In genomic region chr4:119531813-119532212, GRCm38 (mm10) we compare ENCODE assay signal across 12 mouse cellular contexts. TPM values are rescaled to one million over a fixed set of nuclear protein-coding genes. Genes with fewer than 3 reads are reported as not detected.
DNase-seq lines count a peak whose midpoint lies in the region; ATAC-seq and TF ChIP-seq lines count a peak whose summit lies in the region.
"Had no signal": no experiment of that assay in that cellular context is flagged by ENCODE, and none has a peak within 500 bp of the region (broad histone marks: within the 10 kb centered on the region; RNA-seq: fewer than 3 reads in every experiment).

No protein-coding gene starts in this region.

- H3K4me3 ChIP-seq in cerebellum, adult 2 months (replicated peaks; ENCODE audit: insufficient read depth, low read depth, low read length): no peak overlapping the region
- no peak overlapping the region for H3K4me3 ChIP-seq in liver, embryonic 14.5 days (ENCODE audit: insufficient read depth in 1 of 2, low read depth in 2 of 2, low read length in 2 of 2)
- H3K4me3 ChIP-seq in liver, embryonic 11.5 days (ENCODE audit: low read depth, low read length): no peak overlapping the region
- H3K4me3 ChIP-seq: heart, embryonic 15.5 days; intestine, embryonic 15.5 days had no signal

- H3K27me3 ChIP-seq in cerebellum, adult 2 months (ENCODE audit: control insufficient read depth, insufficient read depth, low read length): no peaks in the 10 kb centered on the region
- H3K27me3 ChIP-seq in liver, embryonic 14.5 days (ENCODE audit: control insufficient read depth, insufficient read depth, low read length): no peaks in the 10 kb centered on the region
- no peaks in the 10 kb centered on the region for H3K27me3 ChIP-seq in liver, embryonic 11.5 days (replicated peaks; ENCODE audit: control insufficient read depth, insufficient read depth, low read length)
- H3K27me3 ChIP-seq: heart, embryonic 15.5 days; intestine, embryonic 15.5 days had no signal

- H3K4me2 ChIP-seq in liver, embryonic 14.5 days (ENCODE audit: low read depth): no peak overlapping the region
- no peak overlapping the region for H3K4me2 ChIP-seq in liver, embryonic 11.5 days
- H3K4me2 ChIP-seq: heart, embryonic 15.5 days; intestine, embryonic 15.5 days had no signal

- ATAC-seq in liver, embryonic 14.5 days (ENCODE audit: insufficient read depth): no peak
- ATAC-seq in liver, embryonic 11.5 days (replicated peaks; ENCODE audit: low FRiP score): no peak
- ATAC-seq: intestine, embryonic 15.5 days had no signal

- peak in 1 of 2 experiments; percentile 49 for DNase-seq in cerebellum, adult 2 months
- DNase-seq in cerebellum, adult 11-12 months: no peak
- no peak for DNase-seq in liver, embryonic 14.5 days (ENCODE audit: low read depth in 3 of 3, low spot score in 3 of 3)
- DNase-seq in liver, embryonic 11.5 days (ENCODE audit: low spot score): no peak
- peak; percentile 55 for DNase-seq in A20 (ENCODE audit: low read depth, low spot score)
- peak; percentile 43 for DNase-seq in brain, embryonic 14.5 days (ENCODE audit: low read depth)
- DNase-seq in right cerebral cortex, postnatal 25 days: no peak
- no peak for DNase-seq in embryo, embryonic 10.5 days (ENCODE audit: low spot score)
- DNase-seq: gastrocnemius, postnatal 14 days; spleen, adult 18-20 months had no signal

- H3K9me3 ChIP-seq in liver, embryonic 14.5 days (ENCODE audit: control insufficient read depth, low read length): no peaks in the 10 kb centered on the region
- no peaks in the 10 kb centered on the region for H3K9me3 ChIP-seq in liver, embryonic 11.5 days (ENCODE audit: control insufficient read depth, low read length)
- H3K9me3 ChIP-seq: heart, embryonic 15.5 days; intestine, embryonic 15.5 days had no signal

- peak; percentile 24; the same call in 1 of the 2 replicates for TF ChIP-seq CTCF in cerebellum, adult 2 months (IDR thresholded peaks at IDR 0.05; ENCODE audit: borderline replicate concordance, insufficient read depth, low read depth, low read length)
- peak; percentile 27; the same call in 1 of the 2 replicates for TF ChIP-seq CTCF in liver, embryonic 14.5 days (IDR thresholded peaks at IDR 0.05; ENCODE audit: low read depth)
- peak; percentile 9; the same call in 1 of the 2 replicates for TF ChIP-seq CTCF in brain, embryonic 14.5 days (IDR thresholded peaks at IDR 0.05; ENCODE audit: borderline replicate concordance, extremely low read depth, insufficient read depth, insufficient read length)

- no peak for TF ChIP-seq POLR2A in cerebellum, adult 2 months (IDR thresholded peaks at IDR 0.05; ENCODE audit: borderline replicate concordance, insufficient read depth, low read length)
- no peak for TF ChIP-seq POLR2A in brain, embryonic 14.5 days (IDR thresholded peaks at IDR 0.05; ENCODE audit: borderline replicate concordance, extremely low read depth, insufficient read depth, insufficient read length, poor library complexity, severe bottlenecking)

- H3K9ac ChIP-seq in liver, embryonic 14.5 days (replicated peaks): no peak overlapping the region
- no peak overlapping the region for H3K9ac ChIP-seq in liver, embryonic 11.5 days (ENCODE audit: low read depth, low read length)
- H3K9ac ChIP-seq: heart, embryonic 15.5 days; intestine, embryonic 15.5 days had no signal

- no peak for TF ChIP-seq EP300 in liver, embryonic 14.5 days (IDR thresholded peaks at IDR 0.05; ENCODE audit: low read depth)

- H3K4me1 ChIP-seq in cerebellum, adult 2 months (ENCODE audit: control insufficient read depth, insufficient read depth, low read length): no peaks in the 10 kb centered on the region
- H3K4me1 ChIP-seq in liver, embryonic 14.5 days (replicated peaks; ENCODE audit: control insufficient read depth in 2 of 2, insufficient read depth in 2 of 2, low read length in 1 of 2): no peaks in the 10 kb centered on the region
- H3K4me1 ChIP-seq in liver, embryonic 11.5 days (replicated peaks; ENCODE audit: control insufficient read depth, insufficient read depth, low read length): no peaks in the 10 kb centered on the region
- H3K4me1 ChIP-seq: heart, embryonic 15.5 days; intestine, embryonic 15.5 days had no signal

- H3K36me3 ChIP-seq in liver, embryonic 14.5 days (replicated peaks; ENCODE audit: control insufficient read depth, insufficient read depth, low read depth): no peaks in the 10 kb centered on the region
- H3K36me3 ChIP-seq in liver, embryonic 11.5 days (ENCODE audit: control insufficient read depth, insufficient read depth, low read length): no peaks in the 10 kb centered on the region
- H3K36me3 ChIP-seq: heart, embryonic 15.5 days; intestine, embryonic 15.5 days had no signal

- H3K27ac ChIP-seq in cerebellum, adult 2 months (ENCODE audit: insufficient read depth, low read length): no peak overlapping the region
- no peak overlapping the region for H3K27ac ChIP-seq in liver, embryonic 14.5 days
- no peak overlapping the region for H3K27ac ChIP-seq in liver, embryonic 11.5 days (ENCODE audit: low read depth, low read length)
- H3K27ac ChIP-seq: heart, embryonic 15.5 days; intestine, embryonic 15.5 days had no signal

- WGBS in cerebellum, adult 2 months: 73% methylated on average over 2 of the region's 2 CpGs
- WGBS in liver, embryonic 14.5 days (ENCODE audit: insufficient replicate concordance): 49% methylated on average over 2 of the region's 2 CpGs
- WGBS in liver, embryonic 11.5 days: 59% methylated on average over 2 of the region's 2 CpGs

RNA-seq across cellular contexts. Expression of gene Foxj3, which starts 5.0 kb away (rescaled TPM):
- 32.3 and 34.9 TPM in 2 replicates for polyA plus RNA-seq in cerebellum, adult 2 months (2012; rRNA removed)
- 4.1 and 4.7 TPM in 2 replicates for polyA plus RNA-seq in liver, embryonic 14.5 days (2012; rRNA removed)
- polyA plus RNA-seq in liver, embryonic 14.5 days (2014; fragmentation: Nextera tagmentation; extraction: Ambion mirVana): 4.5 and 5.6 TPM in 2 replicates
- polyA plus RNA-seq in liver, embryonic 11.5 days (2014; fragmentation: Nextera tagmentation; extraction: Ambion mirVana): 16.5 and 19.1 TPM in 2 replicates
- polyA plus RNA-seq in brain, embryonic 14.5 days (2012; rRNA removed): 36.5 and 43.3 TPM in 2 replicates

RNA-seq across cellular contexts. Expression of gene Frg2f1, which starts 7.5 kb away (rescaled TPM):
- 8.6 and 9.4 TPM in 2 replicates for polyA plus RNA-seq in cerebellum, adult 2 months (2012; rRNA removed)
- 1.1 and 1.3 TPM in 2 replicates for polyA plus RNA-seq in liver, embryonic 14.5 days (2012; rRNA removed)
- 0.39 and 0.53 TPM in 2 replicates for polyA plus RNA-seq in liver, embryonic 14.5 days (2014; fragmentation: Nextera tagmentation; extraction: Ambion mirVana)
- 1.4 and 1.9 TPM in 2 replicates for polyA plus RNA-seq in liver, embryonic 11.5 days (2014; fragmentation: Nextera tagmentation; extraction: Ambion mirVana)
- polyA plus RNA-seq in brain, embryonic 14.5 days (2012; rRNA removed): 9.4 and 10.0 TPM in 2 replicates

RNA-seq across cellular contexts. Expression of gene Rimkla, which starts 39.4 kb away (rescaled TPM):
- 35.4 and 39.2 TPM in 2 replicates for polyA plus RNA-seq in cerebellum, adult 2 months (2012; rRNA removed)
- 0.01 and 0.02 TPM in 2 replicates for polyA plus RNA-seq in liver, embryonic 14.5 days (2012; rRNA removed)
- polyA plus RNA-seq in liver, embryonic 14.5 days (2014; fragmentation: Nextera tagmentation; extraction: Ambion mirVana): not detected in 2 replicates
- polyA plus RNA-seq in liver, embryonic 11.5 days (2014; fragmentation: Nextera tagmentation; extraction: Ambion mirVana): 0.34 and 0.44 TPM in 2 replicates
- polyA plus RNA-seq in brain, embryonic 14.5 days (2012; rRNA removed): 15.6 and 22.0 TPM in 2 replicates

Comparison
In these comparisons a context has a peak if more than half of its experiments do, and no peak if none do; other contexts are left out.
1. DNase-seq: peak in A20 (single experiment) and brain, embryonic 14.5 days (single experiment); none in cerebellum, adult 11-12 months (single experiment), liver, embryonic 14.5 days (0 of 3), liver, embryonic 11.5 days (single experiment), right cerebral cortex, postnatal 25 days (single experiment) and embryo, embryonic 10.5 days (single experiment).
2. RNA of gene Rimkla, which starts 39.4 kb away (polyA plus RNA-seq): 35.4 to 39.2 TPM in cerebellum, adult 2 months and 15.6 to 22.0 TPM in brain, embryonic 14.5 days; 0.34 to 0.44 TPM in liver, embryonic 11.5 days and 0.01 to 0.02 TPM in liver, embryonic 14.5 days; every median in the first group is over 10 times any median in the second.
3. Peak in every context shown above with its lines, with median percentiles within 50 percentile points of each other: CTCF ChIP-seq.